Mouse (Mus musculus) testis, adult 2 months (tissue): ENCODE results near the gene Strn4.

Experiments used
- CTCF ChIP-seq: fragments of 200-500 bp; IDR thresholded peaks from 2 replicates; pipeline ENCODE4 v1.5.1; 2012; ENCODE audit warnings: low read depth, mild to moderate bottlenecking, inconsistent platforms, low read length, moderate library complexity; ENCODE audit not compliant: control insufficient read depth, insufficient read depth, insufficient replicate concordance
- POLR2A ChIP-seq: fragments of 200-500 bp; IDR thresholded peaks from 2 replicates; pipeline ENCODE4 v1.6.1; 2012; ENCODE audit warnings: low read depth, mild to moderate bottlenecking, inconsistent platforms, low read length, moderate library complexity; ENCODE audit not compliant: control insufficient read depth

- TF ChIP-seq POLR2A (no peak), CTCF (no peak)
Measured at GRCm38 (mm10) chr7:16877717-16878116, 62.0 kb downstream of the Strn4 start.
